Mouse (Mus musculus) urinary bladder, postnatal 14 days (tissue): ENCODE data around the gene Dner.

ENCODE experiments used
- DNase-seq: peaks from one replicate; pipeline ENCODE4 v3.0.0; 2021; ENCODE audit warnings: low spot score

The Dner gene

DNA sequence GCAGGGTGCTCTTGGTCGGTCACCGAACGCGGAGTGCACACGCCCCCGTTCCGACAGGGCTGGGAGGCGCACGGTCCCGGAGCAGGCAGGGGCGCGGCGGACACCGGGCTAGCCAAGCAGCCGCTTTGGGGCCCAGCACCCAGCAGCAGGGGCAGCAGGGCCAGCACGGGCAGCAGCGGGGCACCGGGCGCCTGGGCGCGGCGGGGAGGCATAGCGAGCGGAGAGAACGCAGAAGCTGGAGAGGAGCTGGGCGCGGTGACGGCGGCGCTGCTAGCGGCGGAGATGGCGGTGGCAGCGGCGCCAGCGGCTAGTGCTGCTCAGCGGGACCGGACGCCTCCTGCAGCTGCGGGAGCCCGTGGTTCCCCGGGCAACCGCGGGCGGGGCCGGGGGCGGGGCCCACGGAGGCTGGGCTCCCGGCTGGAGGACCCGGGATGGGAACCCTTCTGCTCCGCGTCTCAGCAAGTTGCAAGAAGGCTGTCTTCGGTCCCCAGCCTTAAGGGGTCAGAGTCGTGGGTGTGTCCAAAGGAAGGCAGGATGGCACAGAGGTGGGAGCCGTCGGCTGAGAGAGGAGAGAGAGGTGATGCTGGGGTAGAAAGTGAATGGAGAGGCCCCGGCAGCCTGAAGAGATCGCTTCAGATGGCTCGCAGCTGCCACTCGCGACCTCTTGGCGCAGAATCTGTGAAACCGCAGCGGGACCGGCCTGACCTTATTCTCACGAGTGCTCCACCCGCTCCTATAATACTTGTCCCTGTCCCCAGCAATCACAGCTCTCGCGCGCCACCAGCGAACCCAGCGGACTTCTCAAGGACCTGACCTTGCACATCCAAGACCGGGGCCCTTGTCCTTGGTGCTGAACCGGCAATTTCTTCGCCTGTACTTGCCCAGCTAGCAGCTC lies at the start of gene Dner:
TSS of gene Dner (minus strand) at position 705 of the 895 bp plus-strand sequence.
- peak; percentile 81 for DNase-seq

- no peak for DNase-seq
Measured at GRCm38 (mm10) chr1:84742156-84742555, 46.1 kb upstream of the Dner start.

- no peak for DNase-seq
Measured at GRCm38 (mm10) chr1:84740080-84740479, 44.1 kb upstream of the Dner start.

- DNase-seq = no peak
Measured at GRCm38 (mm10) chr1:84737097-84737496, 41.1 kb upstream of the Dner start.

- no peak for DNase-seq
Measured at GRCm38 (mm10) chr1:84733799-84734198, 37.8 kb upstream of the Dner start.

DNA sequence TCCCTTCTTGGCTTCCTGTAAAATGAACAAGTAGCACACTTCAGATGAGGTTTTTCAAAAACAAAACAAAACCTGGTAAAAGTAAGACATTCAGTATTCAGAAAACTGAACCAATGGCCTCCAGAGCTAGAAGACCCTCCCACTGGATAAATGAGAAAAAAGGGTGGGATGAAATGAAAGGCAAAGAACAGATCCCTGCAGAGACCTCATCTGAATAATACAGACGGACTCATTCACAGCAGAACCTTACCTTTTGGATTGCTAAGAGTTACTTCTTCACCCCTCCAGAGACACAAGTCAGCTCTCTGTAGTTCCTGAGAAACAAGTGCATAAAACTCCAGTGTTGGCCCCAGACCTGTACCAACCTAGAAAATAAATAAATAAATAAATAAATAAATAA lies 35.7 kb upstream of the Dner start:
- no peak for DNase-seq

DNA sequence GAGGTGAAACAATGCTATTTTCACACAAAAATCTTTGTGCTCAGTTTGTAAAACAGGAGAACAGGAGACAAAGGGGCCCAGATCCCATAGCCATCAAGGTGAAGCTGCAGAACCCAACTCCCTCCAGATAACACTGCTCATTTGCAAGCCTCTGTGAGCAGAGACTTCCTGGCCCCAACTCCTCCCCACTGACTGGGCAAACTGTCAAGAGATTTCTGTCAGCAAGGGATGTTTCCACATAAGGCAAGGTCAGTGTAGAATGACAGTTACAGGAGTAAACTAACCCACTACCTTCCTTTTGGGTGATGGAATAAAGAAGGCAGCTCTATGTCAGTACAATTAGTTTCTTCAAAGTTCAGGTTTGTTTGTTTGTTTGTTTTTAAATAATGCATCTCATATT lies 26.8 kb upstream of the Dner start:
- DNase-seq = no peak

DNA sequence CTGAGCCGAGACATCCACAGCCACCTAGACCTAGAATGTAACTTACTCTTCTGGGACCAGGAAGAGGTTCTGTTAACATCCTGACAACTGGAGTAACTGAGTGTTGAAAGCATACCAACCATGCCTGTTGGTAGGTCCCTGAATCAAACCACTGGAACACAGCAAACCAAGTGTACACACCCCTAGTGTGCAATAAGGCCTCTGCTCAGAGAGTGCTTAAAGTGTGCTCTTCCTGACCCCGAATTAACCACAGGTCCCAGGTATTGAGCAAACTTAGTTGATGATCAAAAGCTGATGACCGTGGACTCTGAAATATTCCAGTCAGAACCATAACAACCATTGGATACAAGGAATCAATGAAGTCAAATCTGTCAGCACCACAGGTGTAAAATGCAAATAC lies 26.4 kb upstream of the Dner start:
- DNase-seq = no peak

DNA sequence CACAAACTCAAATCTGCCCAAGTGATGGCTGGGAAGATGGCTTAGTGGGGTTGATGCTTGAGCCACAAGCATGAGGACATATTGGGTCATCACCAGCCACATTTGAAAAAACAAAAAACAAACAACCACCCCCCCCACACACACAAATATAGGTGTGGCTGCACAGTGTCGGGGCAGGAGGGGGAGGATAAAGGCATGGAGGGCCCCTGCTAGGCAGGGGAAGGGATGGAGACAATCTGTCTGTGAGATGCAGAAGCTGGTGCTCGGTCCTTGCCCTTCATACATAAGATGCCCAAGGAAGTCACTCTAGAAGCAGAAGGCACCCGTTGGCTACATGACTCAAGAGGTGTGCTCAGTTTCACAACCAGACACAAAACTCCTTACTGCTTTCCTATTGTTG lies 25.9 kb upstream of the Dner start:
- no peak for DNase-seq

- no peak for DNase-seq
Measured at GRCm38 (mm10) chr1:84709810-84710785, 14.1 kb upstream of the Dner start.

DNA sequence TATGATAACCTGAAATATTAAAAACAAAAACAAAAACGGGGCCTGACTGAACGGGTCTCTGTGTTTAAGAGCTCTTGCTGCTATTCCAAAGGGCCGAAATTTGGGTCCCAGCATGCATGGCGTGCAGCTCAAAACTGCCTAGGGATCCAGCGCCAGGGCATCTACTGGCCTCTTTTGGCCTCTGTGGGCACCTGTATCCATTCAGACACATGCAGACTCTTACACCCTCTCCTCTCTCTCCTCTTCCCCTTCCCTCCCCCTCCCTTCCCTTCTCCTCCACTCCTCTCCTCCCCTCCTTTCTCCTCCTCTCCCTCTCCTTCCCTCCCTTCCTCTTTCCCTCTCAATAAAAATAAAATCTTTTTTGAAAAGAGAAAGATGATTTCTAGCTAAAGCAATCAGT lies 13.4 kb upstream of the Dner start:
- DNase-seq = no peak

GRCm38 (mm10) chr1:84700254-84700653 lies 4.2 kb upstream of the Dner start:
- no peak for DNase-seq

GRCm38 (mm10) chr1:84697136-84697535 lies 1.1 kb upstream of the Dner start:
- peak; percentile 18 for DNase-seq

DNA sequence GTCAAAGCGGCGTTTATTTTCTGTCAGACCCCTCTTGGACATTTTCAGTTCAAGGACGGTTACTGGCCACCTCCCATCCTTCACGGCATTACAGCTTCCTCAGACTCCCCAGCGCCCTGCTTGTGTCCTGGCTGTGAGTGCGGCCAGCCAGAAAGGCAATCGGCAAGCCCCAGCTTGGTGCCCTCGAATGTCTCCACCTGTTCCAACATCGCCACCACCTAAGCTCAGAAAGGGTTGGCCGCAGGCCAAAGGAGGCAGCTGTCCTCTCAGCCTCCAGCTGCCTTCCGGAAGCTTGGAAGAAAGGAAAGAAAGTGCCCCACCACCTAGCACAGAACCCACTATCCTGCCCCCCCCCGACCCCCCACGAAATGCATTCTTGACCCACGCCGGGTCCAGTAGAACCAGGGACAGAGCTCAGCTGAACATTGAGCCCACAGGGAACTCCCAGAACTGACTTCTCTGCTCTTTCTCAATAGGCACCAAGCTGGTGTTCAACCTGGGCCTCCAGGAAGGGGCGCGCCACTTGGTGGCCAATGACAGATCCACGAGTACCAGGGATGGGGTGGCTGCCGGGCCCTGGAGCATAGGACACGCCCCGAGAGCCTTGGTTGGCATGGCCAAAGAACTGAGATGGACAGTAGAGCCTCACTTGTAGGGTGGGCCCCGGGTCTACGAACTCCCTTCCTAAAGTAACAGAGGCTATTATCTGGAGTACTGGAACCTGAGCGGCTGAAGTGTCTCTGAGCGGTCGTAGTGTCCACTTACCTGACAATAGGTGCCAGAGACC lies 1.1 kb downstream of the Dner start:
- no peak for DNase-seq

- no peak for DNase-seq
Measured at GRCm38 (mm10) chr1:84677910-84678309, 18.1 kb downstream of the Dner start.

GRCm38 (mm10) chr1:84668100-84668846 lies 27.7 kb downstream of the Dner start:
- no peak for DNase-seq

DNA sequence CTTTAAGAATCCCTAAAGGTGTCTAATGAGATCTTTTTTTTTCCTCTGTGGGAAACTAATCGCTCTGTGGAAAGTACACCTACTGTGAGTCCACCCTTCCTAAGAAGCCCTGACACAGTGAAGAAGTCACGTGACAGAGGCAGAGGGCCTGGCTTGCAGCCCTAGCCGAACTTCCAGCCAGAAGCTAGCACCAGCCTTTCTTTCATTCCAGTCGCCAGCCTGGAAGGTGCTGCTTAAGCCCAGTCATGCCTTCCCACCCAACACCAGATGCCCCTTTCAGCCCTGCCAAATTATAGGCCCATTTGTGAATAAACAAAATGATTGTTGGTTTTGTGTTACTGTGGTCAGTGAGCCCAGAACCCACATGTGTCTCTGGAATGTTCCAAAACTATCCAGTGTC lies 28.4 kb downstream of the Dner start:
- DNase-seq = no peak

DNA sequence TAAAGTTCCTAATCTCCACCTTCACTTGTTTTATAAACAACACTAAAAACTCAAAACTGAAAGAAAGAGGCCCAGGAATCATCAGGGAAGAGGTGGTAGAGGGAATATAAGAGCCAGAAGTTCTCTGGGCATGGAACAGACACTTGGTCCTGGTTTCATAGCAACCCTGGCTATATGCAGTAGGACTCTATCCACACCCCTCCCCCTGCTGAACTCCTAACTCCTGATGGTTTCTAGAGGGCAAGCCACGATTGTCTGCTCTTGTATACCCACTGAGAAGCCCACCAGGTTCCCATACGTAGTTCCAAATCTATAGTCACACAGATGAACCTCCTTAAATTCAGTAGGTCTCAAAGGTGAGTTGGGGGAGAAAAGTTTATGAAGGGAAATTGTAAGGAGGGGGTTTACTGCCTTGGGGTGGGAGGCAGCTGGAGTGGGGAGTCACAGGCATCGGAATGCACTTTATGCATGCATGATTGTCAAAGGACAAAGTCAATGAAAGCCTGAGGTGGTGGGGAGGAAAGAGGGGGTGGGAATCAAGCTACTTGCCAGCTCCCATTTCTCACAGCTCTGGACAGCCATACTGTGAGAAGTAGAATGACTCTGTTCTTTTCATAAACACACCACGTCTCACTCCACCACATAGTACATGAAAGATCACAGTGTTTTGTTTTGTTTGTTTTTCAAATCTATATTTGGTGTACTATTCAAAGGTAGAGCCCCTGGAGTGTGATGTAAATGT lies 31.5 kb downstream of the Dner start:
- DNase-seq = no peak

GRCm38 (mm10) chr1:84646781-84647180 lies 49.2 kb downstream of the Dner start:
- no peak for DNase-seq

DNA sequence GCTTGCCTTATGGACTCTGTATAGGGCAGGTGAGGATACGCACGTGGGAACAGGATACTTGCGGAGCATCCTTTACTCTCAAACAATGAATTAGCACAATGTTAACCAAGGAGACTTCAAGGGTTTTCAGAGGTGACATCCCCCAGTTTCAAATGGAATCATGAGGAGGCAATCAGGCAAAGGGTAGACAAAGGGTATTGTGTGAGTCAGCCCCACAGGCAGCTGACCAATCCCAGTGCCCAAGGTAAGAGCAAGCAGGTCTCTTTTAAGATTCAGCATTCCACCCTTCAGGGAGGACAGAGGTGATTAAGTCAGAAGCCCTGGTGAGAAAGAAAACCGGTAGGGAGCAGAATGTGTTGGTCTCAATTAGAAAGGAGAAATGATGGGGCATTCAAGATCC lies 55.6 kb downstream of the Dner start:
- no peak for DNase-seq

- DNase-seq = no peak
Measured at GRCm38 (mm10) chr1:84636890-84637289, 59.1 kb downstream of the Dner start.
